Mouse (Mus musculus) G1E-ER4 (cell line): ENCODE data around the gene Fbxo41. TPM values are rescaled to one million over a fixed set of nuclear protein-coding genes. Genes with fewer than 3 reads are reported as not detected.

Experiments
- GATA1 ChIP-seq: IDR thresholded peaks from one replicate; pipeline ENCODE4 v1.8.0; 2012; ENCODE audit warnings: low read length, inconsistent platforms
- polyA plus RNA-seq: library from polyadenylated mRNA; stranded (reverse); fragments of >175 nt; gene quantifications from 2 replicates; pipeline ENCODE4 v1.2.3, GENCODE M21; 2012

Gene Fbxo41
- polyA plus RNA-seq, 1 experiment = not detected

DNA sequence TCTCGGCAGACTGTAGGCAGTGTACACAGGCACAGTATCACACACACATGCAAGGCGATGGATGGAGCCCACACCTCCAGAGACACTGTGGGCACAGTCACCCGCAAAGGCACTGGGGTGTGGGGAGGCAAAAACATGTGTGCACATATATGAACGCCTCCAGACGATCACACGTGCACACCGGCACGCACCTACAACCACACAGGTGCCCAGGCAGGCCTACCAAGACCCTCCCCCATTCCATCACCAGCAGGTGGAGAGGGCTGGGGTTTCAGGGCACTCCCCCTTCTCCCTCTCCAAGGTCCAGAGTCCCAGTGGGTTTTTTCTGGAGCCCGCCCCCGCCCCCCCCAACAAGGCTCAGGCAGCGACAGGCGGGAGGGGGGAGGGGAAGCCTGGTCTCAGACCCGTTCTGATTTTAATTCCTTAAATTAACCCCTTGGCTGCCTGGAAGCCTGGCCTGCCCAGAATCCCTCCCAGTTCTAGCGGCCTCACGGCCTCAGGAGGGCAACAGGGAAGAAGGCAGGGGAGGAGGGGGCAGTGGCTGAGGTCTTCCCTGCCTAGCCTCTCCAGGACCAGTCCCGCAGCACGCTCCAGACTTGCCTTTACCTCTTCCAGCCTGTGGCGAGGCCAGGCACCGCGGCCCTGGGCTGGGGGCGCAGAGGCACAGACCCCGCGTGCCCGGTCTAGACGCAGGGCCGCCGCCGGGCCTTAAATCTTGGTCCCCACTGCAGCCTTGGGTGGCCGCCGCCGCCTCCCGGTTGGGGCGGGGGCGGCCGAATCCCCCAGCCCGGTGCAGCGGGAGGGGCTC lies 487 bp downstream of the Fbxo41 start:
- no peak for TF ChIP-seq GATA1

DNA sequence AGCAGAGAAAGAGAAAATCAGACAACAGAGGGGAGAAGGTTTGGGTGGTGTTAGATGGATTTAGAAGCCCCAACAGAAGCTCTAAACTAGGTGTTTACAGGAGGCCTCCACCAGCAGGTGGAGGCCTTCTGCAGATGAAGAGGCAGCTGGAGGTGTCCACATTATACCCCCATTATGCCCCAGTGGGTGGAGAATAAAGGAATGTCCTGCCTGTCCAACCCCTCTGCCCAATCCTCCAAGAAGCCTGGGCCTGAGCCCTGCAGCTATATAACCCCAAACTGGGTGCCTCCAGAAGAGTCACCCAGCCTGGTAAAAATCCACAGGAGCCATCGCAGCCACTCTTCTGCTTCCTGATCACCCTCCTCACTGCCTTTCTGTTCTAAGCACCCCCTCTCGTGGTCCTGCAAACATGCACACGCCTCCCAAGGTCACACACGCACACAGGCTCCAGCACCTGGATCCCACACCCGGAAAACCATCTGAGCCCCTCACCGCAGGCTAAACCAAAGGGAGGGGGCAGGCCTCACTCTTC lies 1.2 kb downstream of the Fbxo41 start:
- no peak for TF ChIP-seq GATA1

DNA sequence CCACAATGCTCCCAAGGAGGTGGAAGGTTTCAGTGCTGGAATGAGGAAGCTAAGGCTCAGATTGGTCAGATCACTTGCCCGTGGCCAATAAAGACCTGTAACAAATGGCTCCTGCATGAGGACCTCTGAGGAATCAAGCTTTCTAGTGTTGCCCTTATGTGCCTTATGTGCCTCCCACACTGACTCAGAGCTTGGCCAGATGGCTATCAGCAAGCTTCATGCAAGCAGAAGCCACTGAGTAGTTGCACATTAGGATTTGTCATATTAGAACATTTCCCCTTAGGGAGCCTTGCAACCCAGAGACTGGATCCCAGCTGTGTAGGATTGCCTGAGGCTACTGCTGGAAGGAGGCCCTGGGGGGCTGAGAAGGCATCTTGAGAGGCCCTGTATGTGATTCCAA lies 2.4 kb downstream of the Fbxo41 start:
- no peak for TF ChIP-seq GATA1

GRCm38 (mm10) chr6:85498147-85498546 lies 4.6 kb downstream of the Fbxo41 start:
- no peak for TF ChIP-seq GATA1

DNA sequence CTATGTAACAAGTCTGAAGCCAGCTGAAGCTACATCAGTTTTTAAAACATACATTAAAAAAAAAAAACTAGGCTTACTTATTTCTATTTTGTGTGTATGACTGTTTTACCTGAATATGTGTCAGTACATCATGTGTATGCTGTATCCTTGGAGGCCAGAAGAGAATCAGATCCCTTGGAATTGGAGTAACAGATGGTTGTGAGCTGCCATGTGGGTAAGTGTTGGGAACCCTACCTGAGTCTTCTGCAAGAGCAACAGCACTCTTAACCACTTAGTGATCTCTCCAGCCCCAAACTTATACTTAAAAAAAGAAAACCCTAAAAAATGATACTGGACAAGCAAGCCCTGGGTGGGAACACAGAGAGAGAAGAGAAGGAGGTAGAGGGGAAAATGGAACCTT lies 5.8 kb downstream of the Fbxo41 start:
- TF ChIP-seq GATA1 = no peak

DNA sequence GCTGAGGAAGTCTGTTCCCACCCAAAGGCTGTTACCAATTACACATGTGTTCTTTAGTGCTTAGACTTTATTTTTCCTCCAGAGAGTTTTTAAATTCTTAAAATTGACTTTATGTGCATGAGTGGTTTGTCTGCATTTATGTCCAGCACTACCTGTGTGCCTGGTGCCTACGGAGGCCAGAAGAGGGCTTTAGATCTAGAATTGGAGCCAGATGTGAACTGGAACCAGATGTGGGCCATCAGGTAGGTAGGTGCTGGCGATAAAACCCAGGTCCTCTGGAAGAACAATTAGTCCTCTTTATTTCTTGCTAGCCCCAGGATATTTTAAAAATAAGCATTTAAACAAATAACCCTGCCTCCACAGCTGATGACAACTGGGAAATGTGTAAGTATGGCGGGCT lies 11.2 kb downstream of the Fbxo41 start:
- TF ChIP-seq GATA1 = no peak

- TF ChIP-seq GATA1 = no peak
Measured at GRCm38 (mm10) chr6:85490252-85490651, 12.5 kb downstream of the Fbxo41 start.

DNA sequence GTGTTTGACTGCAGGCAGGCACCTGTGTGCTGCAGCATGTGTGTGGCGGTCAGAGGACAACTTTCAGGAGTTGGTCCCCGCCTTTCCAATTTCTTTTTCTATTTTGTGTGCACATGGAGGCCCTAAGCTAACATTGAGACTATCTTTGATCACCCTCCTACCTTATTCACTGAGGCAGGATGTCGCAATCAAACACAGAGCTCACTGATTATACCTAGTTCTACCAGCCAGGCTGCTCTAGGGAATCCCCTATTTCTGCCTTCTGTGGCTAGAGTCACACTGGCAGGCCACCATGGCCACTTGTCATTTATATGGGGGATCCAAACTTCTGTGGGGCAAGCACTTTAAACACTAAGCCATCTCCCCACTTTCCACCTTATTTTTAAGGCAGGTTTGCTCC lies 13.1 kb downstream of the Fbxo41 start:
- TF ChIP-seq GATA1 = no peak

DNA sequence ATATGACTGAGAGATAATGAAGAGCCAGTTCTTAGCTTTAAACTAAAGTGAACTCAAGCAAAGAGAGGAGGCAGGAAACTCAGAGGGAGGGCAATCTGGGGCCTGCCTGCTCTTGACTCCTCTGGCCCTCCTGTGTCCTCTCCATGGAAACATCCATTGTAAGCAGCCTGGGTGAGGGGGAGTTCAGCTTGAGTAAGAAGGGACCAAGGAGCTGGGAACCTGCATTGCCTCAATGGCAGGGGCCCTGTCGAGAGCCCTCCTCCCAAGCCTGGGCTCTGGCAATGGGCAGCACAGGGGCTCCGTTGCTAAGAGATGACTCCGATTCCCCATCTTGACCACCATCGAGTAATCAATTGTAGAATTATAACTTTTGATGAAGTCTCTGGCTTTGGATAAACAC lies 14.3 kb downstream of the Fbxo41 start:
- no peak for TF ChIP-seq GATA1

DNA sequence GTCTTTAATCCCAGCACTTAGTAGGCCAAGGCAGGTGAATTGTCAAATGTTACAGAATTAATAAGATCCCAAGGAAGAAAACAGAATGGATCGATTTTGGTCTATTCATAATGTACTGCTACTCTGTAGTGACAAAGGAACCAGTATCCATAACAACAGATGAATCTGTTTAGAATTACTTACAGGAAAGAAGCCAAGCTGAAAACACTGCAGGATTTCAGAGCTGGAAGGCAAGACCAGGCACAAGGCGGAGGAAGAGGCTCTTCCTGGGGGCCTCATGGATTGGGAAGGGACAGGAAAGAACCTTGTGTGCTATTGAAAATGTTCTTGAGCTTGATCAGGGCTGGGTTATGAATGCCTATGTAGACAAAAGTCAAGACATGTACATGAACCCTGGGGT lies 17.1 kb downstream of the Fbxo41 start:
- no peak for TF ChIP-seq GATA1

DNA sequence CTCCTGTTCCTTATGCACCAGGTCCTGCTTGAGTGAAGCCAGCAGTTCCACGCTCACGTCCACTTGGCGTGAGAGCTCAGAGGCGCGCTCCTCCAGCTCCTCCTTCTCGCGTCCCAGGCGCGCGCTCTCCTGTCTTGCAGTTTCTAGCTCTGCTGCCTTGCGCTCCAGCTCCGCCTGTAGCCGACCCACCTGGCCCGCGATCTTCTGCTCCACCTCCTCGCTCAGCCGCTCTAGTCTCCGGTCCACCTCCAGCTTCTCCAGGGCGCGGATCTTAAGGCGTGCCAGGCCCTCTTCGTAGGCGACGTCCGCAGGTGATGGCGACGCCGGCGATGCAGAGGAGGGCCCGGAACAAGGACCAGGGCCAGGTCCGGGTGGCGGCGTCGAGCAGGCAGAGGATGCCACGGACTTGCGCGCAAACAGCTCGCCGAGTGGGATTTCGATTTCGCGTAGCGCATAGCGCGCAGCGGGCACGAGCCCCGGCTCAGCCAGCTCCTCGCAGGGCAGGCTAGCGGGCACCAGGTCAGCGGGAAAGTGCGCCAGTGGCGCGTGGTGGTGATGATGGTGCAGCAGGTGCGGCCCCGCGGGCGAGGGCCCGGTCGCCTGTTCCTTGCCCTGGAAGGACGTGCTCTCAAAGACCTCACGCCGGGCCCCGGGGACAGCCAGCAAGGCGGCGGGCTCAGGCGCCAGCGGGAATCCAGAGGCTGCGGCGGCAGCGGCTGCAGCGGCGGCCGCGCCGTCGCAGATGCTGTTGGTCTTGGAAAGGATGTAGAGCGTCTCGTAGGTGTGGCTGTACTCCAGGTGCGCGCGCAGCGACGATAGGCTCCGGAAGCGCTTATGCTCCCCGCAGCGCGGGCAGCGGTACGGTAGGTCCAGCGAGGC lies 18.7 kb downstream of the Fbxo41 start:
- no peak for TF ChIP-seq GATA1

DNA sequence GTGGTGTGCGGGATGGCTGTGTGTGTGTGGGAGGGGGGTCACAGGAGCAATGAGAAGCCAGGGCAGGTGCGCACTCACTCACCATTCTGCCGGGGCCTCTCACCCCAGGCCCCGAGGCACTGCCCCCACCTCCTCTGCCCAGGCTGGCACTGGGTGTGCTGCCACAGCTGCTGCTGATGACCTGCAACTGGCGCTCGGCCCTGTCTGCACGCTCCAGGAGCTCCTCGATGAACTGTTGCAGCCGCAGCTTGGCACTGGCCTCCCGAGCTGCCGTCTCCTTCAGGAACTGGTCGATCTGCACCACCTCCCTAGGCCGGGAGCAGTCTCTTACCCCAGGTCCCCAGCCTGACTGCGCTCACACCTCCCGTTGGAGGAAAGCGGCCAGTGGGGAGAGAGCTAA lies 22.1 kb downstream of the Fbxo41 start:
- TF ChIP-seq GATA1 = no peak

DNA sequence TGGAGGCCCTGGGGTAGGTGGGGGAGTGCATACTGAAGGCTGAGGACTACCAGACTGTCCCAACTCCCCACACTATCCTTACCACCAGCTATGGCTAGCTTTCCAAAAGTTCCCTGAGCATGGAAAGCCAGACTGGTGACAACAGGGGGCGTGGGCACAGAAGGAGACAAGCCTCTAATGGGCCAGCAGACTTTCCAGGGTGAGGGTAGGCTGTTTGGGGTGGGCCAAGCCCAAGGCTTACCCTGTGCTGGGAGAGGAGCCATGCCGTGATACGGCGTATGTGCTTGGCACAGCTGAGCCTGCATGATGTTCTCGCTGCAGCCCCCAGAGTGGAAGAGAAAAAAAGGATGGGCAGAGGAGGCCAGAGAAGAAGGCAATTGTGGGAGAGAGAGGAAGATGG lies 22.8 kb downstream of the Fbxo41 start:
- no peak for TF ChIP-seq GATA1

- no peak for TF ChIP-seq GATA1
Measured at GRCm38 (mm10) chr6:85478416-85478815, 24.4 kb downstream of the Fbxo41 start.

DNA sequence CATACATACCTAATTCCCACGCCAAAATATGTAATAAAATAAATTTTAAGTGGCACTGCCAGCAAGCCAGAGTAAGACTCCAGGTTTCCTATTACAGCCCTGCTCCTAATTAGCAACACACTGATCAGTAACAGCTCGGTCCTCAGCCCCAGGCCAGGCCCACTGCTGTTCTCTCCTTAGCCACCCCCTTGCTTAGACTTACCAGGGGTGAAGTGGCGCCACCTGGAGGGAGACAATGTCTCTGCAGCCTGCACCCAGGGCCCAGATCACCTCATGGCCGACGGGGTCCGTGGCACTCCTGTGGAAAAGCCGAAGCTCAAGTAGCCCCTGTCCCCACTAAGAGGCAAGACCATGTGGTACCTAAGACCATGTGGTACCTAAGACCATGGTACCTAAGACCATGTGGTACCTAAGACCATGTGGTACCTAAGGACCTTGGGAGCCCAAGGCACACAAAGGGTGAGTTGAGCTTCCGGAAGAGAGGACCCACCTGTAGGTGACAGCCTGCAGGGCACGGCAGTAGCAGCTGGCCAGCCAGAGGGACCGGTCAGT lies 25.4 kb downstream of the Fbxo41 start:
- no peak for TF ChIP-seq GATA1

DNA sequence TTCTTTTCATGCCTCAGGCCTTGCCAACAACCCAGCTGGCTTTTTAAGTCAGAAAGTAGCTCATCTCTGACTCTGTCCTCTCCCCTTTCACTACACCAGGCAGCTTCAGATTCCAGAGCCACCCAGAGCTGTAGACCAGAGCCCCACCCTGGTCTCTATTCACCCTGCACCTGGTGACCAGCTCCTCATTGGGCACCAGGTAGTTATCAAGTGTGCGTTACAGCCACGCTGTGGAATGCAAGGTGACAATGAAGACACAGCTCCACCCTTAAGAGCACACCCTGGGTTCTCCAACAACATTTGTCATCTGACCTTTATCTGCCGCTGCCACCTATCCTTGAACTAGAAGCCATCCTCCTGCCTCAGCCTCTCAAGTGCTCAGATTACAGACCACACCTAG lies 27.2 kb downstream of the Fbxo41 start:
- no peak for TF ChIP-seq GATA1

- no peak for TF ChIP-seq GATA1
Measured at GRCm38 (mm10) chr6:85472542-85472941, 30.3 kb downstream of the Fbxo41 start.
